8 mouse cellular contexts compared by ENCODE assay signal in the genomic region with DNA sequence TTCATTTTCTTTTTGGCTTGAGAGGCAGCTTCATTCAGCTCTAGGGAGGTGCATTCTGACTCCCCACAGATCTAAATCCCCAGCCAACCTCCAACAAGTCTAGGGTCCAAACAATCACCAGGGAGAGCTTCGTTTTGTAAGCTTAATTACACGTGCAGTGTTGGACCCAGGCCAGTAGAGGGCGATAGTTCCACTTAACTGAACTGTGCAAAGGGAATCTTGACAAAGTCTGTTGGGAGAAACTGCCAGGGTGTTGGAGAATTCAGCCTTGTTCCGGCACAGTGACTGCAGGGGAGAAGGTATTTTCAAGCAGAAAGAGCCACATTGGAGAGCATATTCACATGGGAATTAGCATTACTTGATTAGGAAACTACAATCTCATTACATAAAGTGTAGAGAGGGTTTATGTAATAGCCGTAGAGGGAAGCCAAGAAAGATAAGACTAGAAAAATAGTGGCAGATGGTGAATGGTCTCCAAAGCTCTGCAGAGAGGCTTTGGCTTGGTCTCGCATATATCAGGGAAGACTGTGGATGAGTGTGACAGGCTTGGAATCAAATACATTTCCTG.
A peak's percentile ranks its signal among the peaks of the same experiment; 100 is the strongest.
DNase-seq lines count a peak whose midpoint lies in the region; ATAC-seq and TF ChIP-seq lines count a peak whose summit lies in the region.

No protein-coding gene starts in this region.

- H3K9ac ChIP-seq in forebrain, embryonic 12.5 days = no peak overlapping the region
- H3K9ac ChIP-seq in lung, embryonic 14.5 days = no peak overlapping the region

- peaks cover 17% of the 10 kb centered on the region for H3K4me1 ChIP-seq in E14TG2a.4 (replicated peaks; ENCODE audit: low read depth, low read length)
- H3K4me1 ChIP-seq in forebrain, embryonic 12.5 days = peaks cover 4% of the 10 kb centered on the region; the same call in 1 of the 2 replicates
- 0 out of 2 replicates have a peak, but pooled peaks cover 9% of the 10 kb centered on the region for H3K4me1 ChIP-seq in lung, embryonic 14.5 days (ENCODE audit: insufficient read depth)

- H3K36me3 ChIP-seq in E14TG2a.4 (ENCODE audit: insufficient read depth, low read length) = no peaks in the 10 kb centered on the region
- H3K36me3 ChIP-seq in forebrain, embryonic 12.5 days (replicated peaks) = no peaks in the 10 kb centered on the region
- no peaks in the 10 kb centered on the region for H3K36me3 ChIP-seq in lung, embryonic 14.5 days (ENCODE audit: insufficient read depth)

- intact Hi-C loops in heart, postnatal 14 days (cut with DNase I) = loop anchor here (10.0 kb wide), 1 partner anchor 934 kb away; no protein-coding TSS in a partner anchor

- WGBS in forebrain, embryonic 12.5 days = 13% methylated on average over 6 of the region's 6 CpGs
- WGBS in lung, embryonic 14.5 days = 10% methylated on average over 6 of the region's 6 CpGs

- peak; percentile 79 for ATAC-seq in forebrain, embryonic 12.5 days (ENCODE audit: low FRiP score)
- ATAC-seq in lung, embryonic 14.5 days (ENCODE audit: insufficient read depth) = peak; percentile 83

- H3K27me3 ChIP-seq in E14TG2a.4 (ENCODE audit: insufficient read depth, low read length) = no peaks in the 10 kb centered on the region
- no peaks in the 10 kb centered on the region for H3K27me3 ChIP-seq in forebrain, embryonic 12.5 days
- H3K27me3 ChIP-seq in lung, embryonic 14.5 days (ENCODE audit: insufficient read depth, low read length) = no peaks in the 10 kb centered on the region

- no peak overlapping the region for H3K4me3 ChIP-seq in E14TG2a.4 (replicated peaks; ENCODE audit: low read length)
- H3K4me3 ChIP-seq in forebrain, embryonic 12.5 days (replicated peaks) = no peak overlapping the region
- no peak overlapping the region for H3K4me3 ChIP-seq in lung, embryonic 14.5 days (ENCODE audit: low read depth, low read length)

- H3K27ac ChIP-seq in forebrain, embryonic 12.5 days = no peak overlapping the region
- H3K27ac ChIP-seq in lung, embryonic 14.5 days (ENCODE audit: low read depth) = peak overlapping the region; percentile 1; the same call in 1 of the 2 replicates

- H3K9me3 ChIP-seq in E14TG2a.4 (ENCODE audit: low read length) = no peaks in the 10 kb centered on the region
- no peaks in the 10 kb centered on the region for H3K9me3 ChIP-seq in forebrain, embryonic 12.5 days
- no peaks in the 10 kb centered on the region for H3K9me3 ChIP-seq in lung, embryonic 14.5 days (ENCODE audit: low read depth, low read length)

- no peak overlapping the region for H3K4me2 ChIP-seq in forebrain, embryonic 12.5 days
- no peak overlapping the region for H3K4me2 ChIP-seq in lung, embryonic 14.5 days

- peak; percentile 86 for TF ChIP-seq CTCF in E14TG2a.4 (conservative IDR thresholded peaks at IDR 0.05; ENCODE audit: low read length)
- TF ChIP-seq CTCF in lung, embryonic 14.5 days (IDR thresholded peaks at IDR 0.05; ENCODE audit: low read depth) = peak; percentile 90

- DNase-seq in brain, adult 2 months (ENCODE audit: low read depth, low spot score) = peak; percentile 97
- peak; percentile 66 to 84 for DNase-seq in heart, postnatal 14 days
- peak; percentile 78 to 84 for DNase-seq in kidney, postnatal 4 days
- DNase-seq in lung, embryonic 14.5 days = peak; percentile 91
- peak; percentile 64 for DNase-seq in ovary, postnatal 36 days (ENCODE audit: low spot score)
- DNase-seq in urinary bladder, adult 2 months (ENCODE audit: low spot score) = peak; percentile 33

Comparison
In these comparisons a context has a peak if more than half of its experiments do, and no peak if none do; other contexts are left out.
1. DNase-seq: peak in every context shown above with its lines; median percentile 97 in brain, adult 2 months; 91 in lung, embryonic 14.5 days; 81 in kidney, postnatal 4 days; 75 in heart, postnatal 14 days; 64 in ovary, postnatal 36 days; 33 in urinary bladder, adult 2 months.